Mouse (Mus musculus) subcutaneous adipose tissue, adult 2 months (tissue): ENCODE results near the gene Tas2r104. TPM values are rescaled to one million over a fixed set of nuclear protein-coding genes. Genes with fewer than 3 reads are reported as not detected.

ENCODE experiments used
- polyA plus RNA-seq: library from polyadenylated mRNA; depleted of rRNA; stranded (reverse); fragments of >200 nt; gene quantifications from 2 replicates; pipeline ENCODE4 v1.2.3, GENCODE M21; 2012; ENCODE audit warnings: low replicate concordance; rRNA removed

Tas2r104 gene
- not detected in 2 replicates for polyA plus RNA-seq

DNA sequence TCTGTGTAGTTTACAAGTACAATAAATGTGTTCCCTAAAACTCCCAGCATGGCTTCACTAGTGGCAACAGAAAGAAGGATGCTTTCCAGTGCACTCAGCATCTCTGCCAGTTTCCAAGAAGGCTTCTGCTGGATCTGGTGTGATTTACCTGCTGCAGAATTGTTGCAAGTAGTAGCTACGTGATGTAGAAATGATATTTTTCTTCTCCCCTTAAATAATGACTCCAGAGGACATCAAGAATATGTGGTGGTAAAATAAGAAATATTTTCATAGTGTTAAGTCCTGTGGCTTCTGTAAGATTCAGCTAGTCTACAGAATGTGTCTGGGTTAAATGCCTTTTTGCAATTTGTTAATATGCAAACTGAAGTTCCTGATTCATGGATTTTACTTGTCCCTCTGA lies at the start of gene Tas2r104:
Gene Tas2r104 (minus strand): TSS at position 101 of the 400 bp plus-strand sequence.

DNA sequence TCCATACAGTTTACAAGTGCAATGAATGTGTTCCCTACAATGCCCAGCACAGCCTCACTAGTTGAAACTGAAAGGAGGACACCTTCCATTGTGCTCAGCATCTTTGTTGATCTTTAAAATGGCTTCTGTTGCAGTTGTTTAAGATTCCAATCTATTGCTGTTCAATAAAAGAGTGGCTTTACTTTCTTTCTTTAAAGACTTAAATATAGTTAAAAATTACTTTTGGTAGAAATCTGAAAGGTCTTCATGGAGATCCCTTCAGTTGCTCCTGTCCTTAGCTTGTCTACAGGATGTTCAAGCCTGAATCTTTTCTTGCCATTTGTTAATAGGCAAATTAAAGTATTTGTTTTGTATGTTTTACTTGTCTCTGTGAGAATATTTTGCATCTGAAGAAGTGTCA lies 4.4 kb upstream of the Tas2r104 start, which contains the start of gene Tas2r114:
Gene Tas2r114 (minus strand): TSS at position 101 of the 400 bp plus-strand sequence.

DNA sequence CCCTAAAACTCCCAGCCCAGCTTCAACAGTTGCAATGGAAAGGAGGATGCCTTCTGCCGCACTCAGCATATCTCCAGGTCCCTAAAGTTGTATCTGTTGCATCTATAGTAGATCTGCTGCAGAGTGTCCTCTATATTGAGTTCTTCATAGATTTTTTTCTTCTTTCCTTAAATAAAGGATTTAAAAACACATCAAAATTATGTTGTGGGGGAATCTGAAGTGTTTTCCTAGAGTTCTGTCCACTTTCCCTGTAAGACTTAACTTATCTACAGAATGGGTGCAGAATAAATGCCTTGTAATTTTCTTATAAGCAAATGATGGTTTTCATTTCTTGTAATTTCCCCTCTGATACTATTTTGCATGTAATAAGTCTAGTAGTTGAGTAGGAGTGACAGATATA lies 1.9 kb upstream of the Tas2r104 start, which contains the start of gene Tas2r105:
Gene Tas2r105 (minus strand): TSS at position 101 of the 400 bp plus-strand sequence.

DNA sequence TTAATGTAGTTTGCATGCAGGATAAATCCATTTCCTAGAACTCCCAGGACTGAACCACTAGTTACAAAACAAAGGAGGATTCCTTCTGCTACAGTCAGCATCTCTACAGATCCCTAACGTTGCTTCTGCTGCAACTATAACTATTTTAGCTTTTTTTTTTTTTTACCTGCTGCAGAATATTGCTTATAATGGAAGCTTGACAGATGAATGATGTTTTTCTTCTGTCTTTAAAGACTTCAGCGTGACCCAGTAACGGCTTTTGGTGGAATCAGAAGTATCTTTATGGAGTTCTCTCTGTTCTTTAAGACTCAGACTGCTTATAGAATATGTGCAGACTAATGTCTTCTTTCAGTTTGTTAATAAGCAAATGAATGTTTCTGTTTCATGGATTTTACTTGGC lies 6.8 kb downstream of the Tas2r104 start, which contains the start of gene Tas2r106:
Gene Tas2r106 (minus strand): TSS at position 101 of the 400 bp plus-strand sequence.

DNA sequence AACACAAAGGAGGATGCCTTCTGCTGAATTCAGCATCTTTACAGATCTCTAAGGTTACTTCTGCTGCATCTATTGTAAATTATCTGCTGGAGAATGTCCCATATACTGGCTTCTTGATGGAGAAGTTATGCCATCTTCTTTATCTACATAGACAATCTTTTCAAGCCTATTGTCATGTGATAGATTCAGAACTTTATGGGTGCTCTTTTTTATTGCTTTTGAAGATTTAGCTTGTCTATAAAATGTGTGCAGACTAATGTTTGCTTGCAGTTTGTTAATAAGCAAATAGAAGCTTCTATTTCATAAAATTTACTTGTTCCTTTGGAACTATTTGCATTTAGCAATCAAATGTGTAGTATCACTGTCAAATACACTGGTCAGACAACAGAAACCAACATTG lies 25.5 kb downstream of the Tas2r104 start, which contains the start of gene Tas2r107:
Gene Tas2r107 (minus strand): TSS at position 101 of the 400 bp plus-strand sequence.

Other genes with a start within 250 kb of the Tas2r104 start
- gene 5430401F13Rik, start 199.3 kb downstream of the Tas2r104 start, polyA plus RNA-seq = not detected in 2 replicates
- not detected in 2 replicates for gene Gm6619, start 199.3 kb downstream of the Tas2r104 start, polyA plus RNA-seq
- not detected in 2 replicates for gene Tas2r130, start 54.8 kb downstream of the Tas2r104 start, polyA plus RNA-seq
- gene Tas2r107, start 25.6 kb downstream of the Tas2r104 start, polyA plus RNA-seq = not detected in 2 replicates
- gene Tas2r106, start 6.9 kb downstream of the Tas2r104 start, polyA plus RNA-seq = not detected in 2 replicates
- not detected in 2 replicates for gene Tas2r105, start 1.8 kb upstream of the Tas2r104 start, polyA plus RNA-seq
- not detected in 2 replicates for gene Tas2r114, start 4.3 kb upstream of the Tas2r104 start, polyA plus RNA-seq